Mouse (Mus musculus) R1 (cell line): Measurements from ENCODE around the gene Utp20.
A peak's percentile ranks its signal among the peaks of the same experiment; 100 is the strongest.
"Not testable (repeated sequence)": the region's sequence is repeated elsewhere in the genome, so short reads cannot be mapped to it uniquely, and the experiment has no call there.

Experiments
- DNase-seq: peaks from one replicate; pipeline ENCODE4 v3.0.0-alpha.2; 2018; ENCODE audit warnings: low read depth, low spot score

Gene Utp20

GRCm38 (mm10) chr10:88783941-88784340 lies 42.7 kb downstream of the Utp20 start:
- no peak for DNase-seq

- not testable (repeated sequence) for DNase-seq
Measured at GRCm38 (mm10) chr10:88783135-88783534, 43.5 kb downstream of the Utp20 start.

GRCm38 (mm10) chr10:88780716-88781115 lies 45.9 kb downstream of the Utp20 start:
- DNase-seq, result no peak

GRCm38 (mm10) chr10:88776206-88776605 lies 50.4 kb downstream of the Utp20 start:
- DNase-seq, result no peak

GRCm38 (mm10) chr10:88772965-88773364 lies 53.6 kb downstream of the Utp20 start:
- not testable (repeated sequence) for DNase-seq

- no peak for DNase-seq
Measured at GRCm38 (mm10) chr10:88769676-88770075, 56.9 kb downstream of the Utp20 start.

GRCm38 (mm10) chr10:88768961-88769360 lies 57.6 kb downstream of the Utp20 start:
- no peak for DNase-seq

GRCm38 (mm10) chr10:88765431-88766142 lies 61.0 kb downstream of the Utp20 start:
- DNase-seq, result no peak

- no peak for DNase-seq
Measured at GRCm38 (mm10) chr10:88761524-88762212, 64.9 kb downstream of the Utp20 start.

- no peak for DNase-seq
Measured at GRCm38 (mm10) chr10:88741426-88741825, 85.2 kb downstream of the Utp20 start.

- DNase-seq, result no peak
Measured at GRCm38 (mm10) chr10:88740781-88741180, 85.8 kb downstream of the Utp20 start.

GRCm38 (mm10) chr10:88739818-88740217 lies 86.8 kb downstream of the Utp20 start:
- DNase-seq, result no peak

GRCm38 (mm10) chr10:88739074-88739473 lies 87.5 kb downstream of the Utp20 start:
- DNase-seq, result peak; percentile 14

GRCm38 (mm10) chr10:88732309-88732622 lies 94.3 kb downstream of the Utp20 start:
- peak; percentile 63 for DNase-seq

- DNase-seq, result peak; percentile 58
Measured at GRCm38 (mm10) chr10:88731496-88732308, 94.9 kb downstream of the Utp20 start.

- DNase-seq, result peak; percentile 92
Measured at GRCm38 (mm10) chr10:88730571-88731495, 95.8 kb downstream of the Utp20 start, which contains the start of gene Arl1. Gene Arl1, plus strand, starts transcription at chr10:88730858.

GRCm38 (mm10) chr10:88728166-88728565 lies 98.4 kb downstream of the Utp20 start:
- DNase-seq, result no peak

- peak; percentile 74 for DNase-seq
Measured at GRCm38 (mm10) chr10:88727128-88727527, 99.5 kb downstream of the Utp20 start.

- DNase-seq, result peak; percentile 75
Measured at GRCm38 (mm10) chr10:88725343-88725742, 101.3 kb downstream of the Utp20 start.

GRCm38 (mm10) chr10:88719618-88720017 lies 107.0 kb downstream of the Utp20 start:
- DNase-seq, result no peak

- DNase-seq, result no peak
Measured at GRCm38 (mm10) chr10:88717756-88718025, 108.9 kb downstream of the Utp20 start.
